Mouse (Mus musculus): Measurements from ENCODE around the gene Pbrm1. TPM values are rescaled to one million over a fixed set of nuclear protein-coding genes. Genes with fewer than 3 reads are reported as not detected.
A peak's percentile ranks its signal among the peaks of the same experiment; 100 is the strongest.

Gene Pbrm1
- total RNA-seq, 4 experiments from 2014 or later = 38.3 to 45.6 (median 39.8) TPM

- no peak for DNase-seq (ENCODE audit: low spot score in 2 of 2)
Observed at GRCm38 (mm10) chr14:31079313-31080028, 60.5 kb downstream of the Pbrm1 start.

- no peak for DNase-seq (ENCODE audit: low spot score in 2 of 2)
Observed at GRCm38 (mm10) chr14:31081147-31081546, 62.2 kb downstream of the Pbrm1 start.

GRCm38 (mm10) chr14:31087433-31087832 is 68.5 kb downstream of the Pbrm1 start:
- peak in 1 of 2 experiments; percentile 4 for DNase-seq (ENCODE audit: low spot score in 2 of 2)

GRCm38 (mm10) chr14:31088515-31088914 is 69.6 kb downstream of the Pbrm1 start:
- no peak for DNase-seq (ENCODE audit: low spot score in 2 of 2)

GRCm38 (mm10) chr14:31089918-31090317 is 71.0 kb downstream of the Pbrm1 start:
- no peak for DNase-seq (ENCODE audit: low spot score in 2 of 2)

GRCm38 (mm10) chr14:31105156-31105555 is 86.2 kb downstream of the Pbrm1 start:
- DNase-seq (ENCODE audit: low spot score in 2 of 2) = no peak

GRCm38 (mm10) chr14:31110613-31111012 is 91.7 kb downstream of the Pbrm1 start:
- DNase-seq (ENCODE audit: low spot score in 2 of 2) = no peak

GRCm38 (mm10) chr14:31112187-31112586 is 93.2 kb downstream of the Pbrm1 start:
- DNase-seq (ENCODE audit: low spot score in 2 of 2) = no peak

- DNase-seq (ENCODE audit: low spot score in 2 of 2) = no peak
Observed at GRCm38 (mm10) chr14:31114011-31114410, 95.1 kb downstream of the Pbrm1 start.

- no peak for DNase-seq (ENCODE audit: low spot score in 2 of 2)
Observed at GRCm38 (mm10) chr14:31115522-31115921, 96.6 kb downstream of the Pbrm1 start.

GRCm38 (mm10) chr14:31125106-31126075 is 106.5 kb downstream of the Pbrm1 start:
- DNase-seq (ENCODE audit: low spot score in 2 of 2) = no peak

GRCm38 (mm10) chr14:31126826-31127225 is 107.9 kb downstream of the Pbrm1 start:
- no peak for DNase-seq (ENCODE audit: low spot score in 2 of 2)

GRCm38 (mm10) chr14:31128101-31128825 is 109.3 kb downstream of the Pbrm1 start:
- no peak for DNase-seq (ENCODE audit: low spot score in 2 of 2)

- DNase-seq (ENCODE audit: low spot score in 2 of 2) = peak; percentile 93 to 97
Observed at GRCm38 (mm10) chr14:31128826-31129219, 109.9 kb downstream of the Pbrm1 start, which contains the start of gene Smim4. Gene Smim4 (minus strand): TSS chr14:31128956.

GRCm38 (mm10) chr14:31129326-31130235 is 110.6 kb downstream of the Pbrm1 start:
- no peak for DNase-seq (ENCODE audit: low spot score in 2 of 2)

GRCm38 (mm10) chr14:31130236-31131220 is 111.6 kb downstream of the Pbrm1 start, which contains the start of gene Nt5dc2:
Gene Nt5dc2 (plus strand): TSS chr14:31131053.
- DNase-seq (ENCODE audit: low spot score in 2 of 2) = peak; percentile 67 to 74

GRCm38 (mm10) chr14:31131272-31131821 is 112.4 kb downstream of the Pbrm1 start:
- no peak for DNase-seq (ENCODE audit: low spot score in 2 of 2)

GRCm38 (mm10) chr14:31132031-31132430 is 113.1 kb downstream of the Pbrm1 start:
- no peak for DNase-seq (ENCODE audit: low spot score in 2 of 2)

- DNase-seq (ENCODE audit: low spot score in 2 of 2) = no peak
Observed at GRCm38 (mm10) chr14:31132491-31132975, 113.6 kb downstream of the Pbrm1 start.
